Comparison of ENCODE assay signal across 8 mouse cellular contexts in the genomic region with DNA sequence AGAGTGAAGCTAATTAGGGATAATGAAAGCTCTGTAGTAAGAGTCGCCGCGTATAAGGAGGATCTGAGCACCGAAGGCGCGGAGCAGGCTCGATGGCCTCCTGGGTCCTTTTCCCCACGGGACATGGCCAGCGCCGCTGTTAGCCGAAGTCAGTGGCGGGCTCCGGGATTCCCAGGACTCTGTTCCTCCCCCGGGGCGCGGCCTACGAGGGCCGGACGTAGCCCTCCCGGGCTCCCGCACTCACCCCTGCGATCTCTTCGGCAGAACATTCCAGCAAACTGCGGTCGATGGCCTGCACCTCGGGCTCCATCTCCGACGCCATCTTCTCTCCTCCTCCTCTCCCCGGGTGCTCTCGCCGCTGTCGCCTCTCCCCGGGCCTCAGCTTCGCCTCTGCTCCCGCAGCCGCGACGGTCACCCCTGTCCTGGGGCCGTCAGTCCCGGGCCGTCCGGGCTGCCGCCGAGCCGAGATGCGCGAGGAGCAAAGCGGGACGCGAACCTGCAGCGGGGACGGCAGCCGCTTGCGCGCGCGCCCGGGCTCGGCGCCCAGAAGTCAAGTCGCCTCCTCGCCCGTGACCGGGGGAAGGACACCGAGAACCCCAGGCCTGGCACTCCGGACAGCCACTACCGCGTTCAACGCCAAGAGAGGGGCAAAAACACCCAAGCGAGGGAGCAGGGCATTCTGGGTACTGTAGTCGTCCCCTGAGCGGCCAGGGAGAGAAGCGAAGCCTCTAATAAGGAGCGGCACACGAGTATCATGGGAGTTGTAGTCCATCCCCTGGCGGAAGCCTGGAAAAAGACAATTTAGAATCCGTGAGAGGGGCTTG. TPM values are rescaled to one million over a fixed set of nuclear protein-coding genes. Genes with fewer than 3 reads are reported as not detected.
DNase-seq lines count a peak whose midpoint lies in the region; ATAC-seq lines count a peak whose summit lies in the region.

A gene (minus strand): TSS at position 659 of the 824 bp plus-strand sequence.

- ATAC-seq in megakaryocyte progenitor cell, adult 5-6 weeks (replicated peaks; ENCODE audit: poor library complexity): peak; percentile 93

- peak; percentile 98 for DNase-seq in adipocyte (ENCODE audit: low spot score)
- DNase-seq in embryo, embryonic 10 days (ENCODE audit: low spot score): peak; percentile 98
- DNase-seq in gastrocnemius, postnatal 10 days: peak; percentile 84
- peak; percentile 95 for DNase-seq in induced T-regulatory cell, adult 2 months (ENCODE audit: low read depth)
- peak; percentile 80 to 92 for DNase-seq in left cerebral cortex, adult 9 months (ENCODE audit: low spot score in 2 of 2)
- DNase-seq in right cerebral cortex, postnatal 14 days: peak; percentile 82
- peak; percentile 86 to 92 for DNase-seq in urinary bladder, postnatal 36 days (ENCODE audit: low spot score in 2 of 2)

RNA-seq across cellular contexts. Expression of the gene that starts here (rescaled TPM):
- total RNA-seq in gastrocnemius, postnatal 10 days (2021): 10 to 100 TPM; 31.3 to 36.7 TPM
- total RNA-seq in megakaryocyte progenitor cell, adult 5-6 weeks (2015): 37.8 and 39.0 TPM in 2 replicates
- 25.8 and 28.3 TPM in 2 replicates for total RNA-seq in megakaryocyte progenitor cell, adult 5-6 weeks (2017)

Comparison
In these comparisons a context has a peak if more than half of its experiments do, and no peak if none do; other contexts are left out.
1. Peak in every context shown above with its lines: DNase-seq and ATAC-seq.